20 mouse cellular contexts compared by ENCODE assay signal in the genomic region with DNA sequence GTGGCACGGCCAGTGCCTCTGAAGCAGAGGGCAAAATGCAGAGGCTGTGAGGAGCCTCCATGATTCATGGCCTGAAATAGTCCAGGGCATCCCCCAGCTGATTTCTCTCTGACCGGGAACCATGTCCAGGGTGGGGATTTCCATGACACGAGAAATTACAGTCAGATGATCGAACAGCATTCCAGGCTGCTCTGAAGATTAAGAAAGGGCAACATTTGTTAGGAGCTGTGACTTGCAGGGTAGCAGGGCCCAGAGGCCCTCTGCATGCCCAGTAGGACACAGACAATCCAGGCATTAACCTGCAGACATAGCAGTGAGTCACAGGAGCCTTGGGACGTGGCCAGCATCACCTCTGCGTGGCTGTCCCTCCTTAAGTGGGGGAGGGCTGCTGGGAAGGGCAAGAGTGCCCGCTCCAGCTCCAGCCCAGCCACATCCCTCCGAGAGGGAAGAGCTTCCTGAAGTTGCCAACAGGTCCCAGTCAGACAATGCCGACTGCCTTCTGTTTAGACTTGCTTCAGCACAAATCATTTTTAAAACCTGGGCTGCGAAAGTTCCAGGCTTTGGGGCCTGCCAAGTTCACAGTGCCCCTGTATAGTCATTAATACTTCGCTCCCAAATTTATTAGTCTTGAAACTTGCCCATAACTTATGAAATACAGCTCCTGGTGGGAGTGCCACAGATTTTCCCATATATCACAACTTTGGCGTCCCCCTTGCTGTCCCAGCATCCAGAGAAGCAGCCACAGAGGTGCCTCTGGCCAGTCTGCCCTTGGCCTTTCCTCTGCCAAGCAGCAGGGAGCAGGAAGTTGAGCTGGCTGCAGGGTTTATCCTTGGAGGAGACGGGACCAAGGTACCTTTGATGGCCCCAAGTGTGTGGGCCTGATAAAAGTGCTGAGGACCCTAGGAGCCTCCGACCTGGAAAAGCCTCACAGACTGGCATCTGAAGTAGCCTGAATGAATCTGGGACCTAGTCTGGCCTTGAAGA.
A peak's percentile ranks its signal among the peaks of the same experiment; 100 is the strongest.
DNase-seq lines count a peak whose midpoint lies in the region; ATAC-seq and TF ChIP-seq lines count a peak whose summit lies in the region.
"Had no signal": no experiment of that assay in that cellular context is flagged by ENCODE, and none has a peak within 500 bp of the region (broad histone marks: within the 10 kb centered on the region; RNA-seq: fewer than 3 reads in every experiment).

No protein-coding gene starts in this region.

- H3K4me1 ChIP-seq in cerebellum, adult 2 months (ENCODE audit: control insufficient read depth, insufficient read depth, low read length): peaks cover 34% of the 10 kb centered on the region
- H3K4me1 ChIP-seq in limb, embryonic 10.5 days: peaks cover 16% of the 10 kb centered on the region

- DNase-seq in cerebellum, adult 2 months: peak; percentile 50 to 54
- DNase-seq in cerebellum, adult 8-10 months: no peak
- DNase-seq in 3T3-L1 (ENCODE audit: low read depth, low spot score) (peak; percentile 51), Patski (ENCODE audit: low read depth, low spot score) (peak; percentile 57)
- DNase-seq in limb, embryonic 10.5 days (ENCODE audit: low spot score): no peak
- no peak for DNase-seq in lung, postnatal 10 days
- no peak for DNase-seq in kidney, postnatal 14 days
- DNase-seq: cerebellum, adult 9-11 months; gastrocnemius, postnatal 36 days; heart, postnatal 10 days; kidney, adult 18-20 months; kidney, postnatal 10 days; lung, adult 18-20 months; retina, postnatal 1 day; right cerebral cortex, postnatal 4 days; thymus, adult 2 months had no signal

- no peaks in the 10 kb centered on the region for H3K9me3 ChIP-seq in limb, embryonic 10.5 days (replicated peaks)
- H3K9me3 ChIP-seq: embryonic facial prominence, embryonic 13.5 days; forebrain, embryonic 15.5 days; hindbrain, embryonic 15.5 days; megakaryocyte, embryonic 14.5 days had no signal

- no peak for TF ChIP-seq POLR2A in cerebellum, adult 2 months (IDR thresholded peaks at IDR 0.05; ENCODE audit: borderline replicate concordance, insufficient read depth, low read length)

- 42% methylated on average over 14 of the region's 14 CpGs for WGBS in cerebellum, adult 2 months
- 73% methylated on average over 14 of the region's 14 CpGs for WGBS in limb, embryonic 10.5 days

- no peak for TF ChIP-seq CTCF in cerebellum, adult 2 months (IDR thresholded peaks at IDR 0.05; ENCODE audit: borderline replicate concordance, insufficient read depth, low read depth, low read length)
- no peak for TF ChIP-seq CTCF in Patski (IDR thresholded peaks at IDR 0.05)

- H3K36me3 ChIP-seq in limb, embryonic 10.5 days: no peaks in the 10 kb centered on the region
- H3K36me3 ChIP-seq: embryonic facial prominence, embryonic 13.5 days; forebrain, embryonic 15.5 days; hindbrain, embryonic 15.5 days had no signal

- in situ Hi-C loops in Patski (cut with MboI; ENCODE audit: low pct_unique_long_range_greater_than_20kb): loop anchor here (5.0 kb wide), 2 partner anchors 95 to 480 kb away; no protein-coding TSS in a partner anchor

- H3K27ac ChIP-seq in cerebellum, adult 2 months (ENCODE audit: insufficient read depth, low read length): peak overlapping the region; percentile 36; the same call in 1 of the 2 replicates
- 0 out of 2 replicates have a peak overlapping the region, but pooled peaks have one; percentile 42 for H3K27ac ChIP-seq in limb, embryonic 10.5 days
- H3K27ac ChIP-seq: embryonic facial prominence, embryonic 13.5 days; forebrain, embryonic 15.5 days; hindbrain, embryonic 15.5 days had no signal

- POLR2A ChIA-PET in Patski (lab: Charles Lee): interaction anchor here (0.7 to 0.8 kb wide), 2 partner anchors 14 to 16 kb away, joined by 3 read pairs; no protein-coding TSS in a partner anchor

- CTCF ChIA-PET in Patski (lab: Charles Lee): interaction anchor here (1.5 to 2.4 kb wide), 3 partner anchors 9 to 487 kb away, joined by 4 to 6 read pairs (median 4); no protein-coding TSS in a partner anchor

- H3K27me3 ChIP-seq in cerebellum, adult 2 months (ENCODE audit: control insufficient read depth, insufficient read depth, low read length): no peaks in the 10 kb centered on the region
- H3K27me3 ChIP-seq in Patski: no peaks in the 10 kb centered on the region
- peaks cover 26% of the 10 kb centered on the region for H3K27me3 ChIP-seq in limb, embryonic 10.5 days (ENCODE audit: low read depth, poor library complexity, severe bottlenecking)
- H3K27me3 ChIP-seq: forebrain, embryonic 15.5 days; hindbrain, embryonic 15.5 days had no signal

- peak; percentile 38 for ATAC-seq in Patski
- ATAC-seq: forebrain, embryonic 15.5 days had no signal

- H3K4me3 ChIP-seq in cerebellum, adult 2 months (replicated peaks; ENCODE audit: insufficient read depth, low read depth, low read length): no peak overlapping the region
- H3K4me3 ChIP-seq in limb, embryonic 10.5 days: no peak overlapping the region
- H3K4me3 ChIP-seq: embryonic facial prominence, embryonic 13.5 days; forebrain, embryonic 15.5 days; hindbrain, embryonic 15.5 days; megakaryocyte, embryonic 14.5 days had no signal

Comparison
In these comparisons a context has a peak if more than half of its experiments do, and no peak if none do; other contexts are left out.
1. DNase-seq: peak in cerebellum, adult 2 months (2 of 2), 3T3-L1 (single experiment) and Patski (single experiment); none in cerebellum, adult 8-10 months (single experiment), limb, embryonic 10.5 days (single experiment), lung, postnatal 10 days (single experiment) and kidney, postnatal 14 days (single experiment).